Mouse (Mus musculus): ENCODE data around the gene Ern1.
A peak's percentile ranks its signal among the peaks of the same experiment; 100 is the strongest.

Ern1 gene

GRCm38 (mm10) chr11:106390757-106391156, 96.9 kb downstream of the Ern1 start:
- no peak for DNase-seq (ENCODE audit: low spot score)

GRCm38 (mm10) chr11:106389611-106390010, 98.0 kb downstream of the Ern1 start:
- no peak for DNase-seq (ENCODE audit: low spot score)

- no peak for DNase-seq (ENCODE audit: low spot score)
Observed at GRCm38 (mm10) chr11:106387791-106388216, 99.8 kb downstream of the Ern1 start, which contains the start of gene Icam2. Gene Icam2 (minus strand): TSS chr11:106388075.

- DNase-seq (ENCODE audit: low spot score) = no peak
Observed at GRCm38 (mm10) chr11:106387020-106387419, 100.6 kb downstream of the Ern1 start.

- no peak for DNase-seq (ENCODE audit: low spot score)
Observed at GRCm38 (mm10) chr11:106386409-106386808, 101.2 kb downstream of the Ern1 start.

- no peak for DNase-seq (ENCODE audit: low spot score)
Observed at GRCm38 (mm10) chr11:106383051-106383790, 104.4 kb downstream of the Ern1 start.

- no peak for DNase-seq (ENCODE audit: low spot score)
Observed at GRCm38 (mm10) chr11:106382424-106382823, 105.2 kb downstream of the Ern1 start.

- DNase-seq (ENCODE audit: low spot score) = no peak
Observed at GRCm38 (mm10) chr11:106381883-106382282, 105.8 kb downstream of the Ern1 start.

GRCm38 (mm10) chr11:106381011-106381410, 106.6 kb downstream of the Ern1 start:
- no peak for DNase-seq (ENCODE audit: low spot score)

GRCm38 (mm10) chr11:106374979-106375378, 112.7 kb downstream of the Ern1 start:
- no peak for DNase-seq (ENCODE audit: low spot score)

- DNase-seq (ENCODE audit: low spot score) = no peak
Observed at GRCm38 (mm10) chr11:106374559-106374958, 113.1 kb downstream of the Ern1 start.

- no peak for DNase-seq (ENCODE audit: low spot score)
Observed at GRCm38 (mm10) chr11:106373998-106374397, 113.7 kb downstream of the Ern1 start.

GRCm38 (mm10) chr11:106366316-106366715, 121.3 kb downstream of the Ern1 start:
- peak; percentile 87 for DNase-seq (ENCODE audit: low spot score)

GRCm38 (mm10) chr11:106365366-106365765, 122.3 kb downstream of the Ern1 start, which contains the start of gene Prr29:
Gene Prr29 (plus strand): TSS chr11:106365472.
- DNase-seq (ENCODE audit: low spot score) = no peak

GRCm38 (mm10) chr11:106364712-106365111, 122.9 kb downstream of the Ern1 start:
- DNase-seq (ENCODE audit: low spot score) = peak; percentile 50

- DNase-seq (ENCODE audit: low spot score) = peak; percentile 67
Observed at GRCm38 (mm10) chr11:106359350-106359749, 128.3 kb downstream of the Ern1 start.

- no peak for DNase-seq (ENCODE audit: low spot score)
Observed at GRCm38 (mm10) chr11:106355382-106356128, 132.1 kb downstream of the Ern1 start.

- DNase-seq (ENCODE audit: low spot score) = no peak
Observed at GRCm38 (mm10) chr11:106354181-106354580, 133.5 kb downstream of the Ern1 start.

- DNase-seq (ENCODE audit: low spot score) = no peak
Observed at GRCm38 (mm10) chr11:106353188-106353587, 134.5 kb downstream of the Ern1 start, which contains the start of gene Scn4a. Gene Scn4a (minus strand): TSS chr11:106353288.

GRCm38 (mm10) chr11:106351941-106352340, 135.7 kb downstream of the Ern1 start:
- DNase-seq (ENCODE audit: low spot score) = no peak

GRCm38 (mm10) chr11:106351253-106351652, 136.4 kb downstream of the Ern1 start:
- no peak for DNase-seq (ENCODE audit: low spot score)

GRCm38 (mm10) chr11:106350853-106351252, 136.8 kb downstream of the Ern1 start:
- no peak for DNase-seq (ENCODE audit: low spot score)

- DNase-seq (ENCODE audit: low spot score) = no peak
Observed at GRCm38 (mm10) chr11:106349772-106350171, 137.9 kb downstream of the Ern1 start.
